Comparison of ENCODE assay signal across 8 mouse cellular contexts in genomic region chr9:58249592-58250192, GRCm38 (mm10). TPM values are rescaled to one million over a fixed set of nuclear protein-coding genes. Genes with fewer than 3 reads are reported as not detected.
DNase-seq lines count a peak whose midpoint lies in the region; ATAC-seq and TF ChIP-seq lines count a peak whose summit lies in the region.

Pml (minus strand) TSS chr9:58249786.

- peak; percentile 64 for TF ChIP-seq CTCF in hindbrain, postnatal 0 days (IDR thresholded peaks at IDR 0.05; ENCODE audit: low read depth)

- H3K4me3 ChIP-seq in hindbrain, postnatal 0 days (ENCODE audit: low read length), result peak within 1 kb of the TSS; percentile 39
- peak within 1 kb of the TSS; percentile 94 for H3K4me3 ChIP-seq in megakaryocyte, embryonic 14.5 days (replicated peaks)

- H3K9ac ChIP-seq in hindbrain, postnatal 0 days (replicated peaks; ENCODE audit: low read length), result peak within 1 kb of the TSS; percentile 44

- intact Hi-C loops in left cerebral cortex, postnatal 10 days (cut with DNase I), result no loop called here

- no peaks in the 10 kb centered on the region for H3K27me3 ChIP-seq in hindbrain, postnatal 0 days (ENCODE audit: insufficient read depth, low read length)
- H3K27me3 ChIP-seq in megakaryocyte, embryonic 14.5 days (replicated peaks), result no peaks in the 10 kb centered on the region

- H3K4me1 ChIP-seq in hindbrain, postnatal 0 days (ENCODE audit: insufficient read depth, low read length), result peaks cover 7% of the 10 kb centered on the region; the same call in 1 of the 2 replicates
- H3K4me1 ChIP-seq in megakaryocyte, embryonic 14.5 days, result peaks cover 77% of the 10 kb centered on the region

- DNase-seq in R1 (ENCODE audit: low read depth, low spot score), result peak; percentile 99
- DNase-seq in cerebellum, postnatal 14 days, result peak; percentile 50 to 63
- peak; percentile 65 for DNase-seq in gastrocnemius, postnatal 10 days
- peak; percentile 65 for DNase-seq in hindbrain, postnatal 0 days (ENCODE audit: low spot score)
- peak; percentile 38 to 82 for DNase-seq in left cerebral cortex, postnatal 10 days (ENCODE audit: extremely low spot score in 1 of 2, low spot score in 2 of 2)
- peak; percentile 68 for DNase-seq in right cerebral cortex, postnatal 25 days
- DNase-seq in yolk sac, embryonic 10.5 days (ENCODE audit: low spot score), result peak; percentile 82

- no peaks in the 10 kb centered on the region for H3K36me3 ChIP-seq in hindbrain, postnatal 0 days (ENCODE audit: insufficient read depth, low read length)
- peaks cover 14% of the 10 kb centered on the region for H3K36me3 ChIP-seq in megakaryocyte, embryonic 14.5 days (replicated peaks; ENCODE audit: low read length)

- H3K27ac ChIP-seq in hindbrain, postnatal 0 days, result peak within 1 kb of the TSS; percentile 71

- H3K9me3 ChIP-seq in hindbrain, postnatal 0 days (ENCODE audit: low read length), result no peaks in the 10 kb centered on the region
- no peaks in the 10 kb centered on the region for H3K9me3 ChIP-seq in megakaryocyte, embryonic 14.5 days

- peak within 1 kb of the TSS; percentile 67 for H3K4me2 ChIP-seq in hindbrain, postnatal 0 days (ENCODE audit: low read depth, low read length)

- ATAC-seq in hindbrain, postnatal 0 days, result 0 out of 2 replicates have a peak, but pooled peaks have one; percentile 30

- 1% methylated on average over 16 of the region's 16 CpGs for WGBS in hindbrain, postnatal 0 days

RNA-seq across cellular contexts. Expression of gene Pml, which starts in this region (rescaled TPM):
- 10 to 100 TPM in 1 of 2 experiments, 1 to 10 TPM in 1; 7.3 to 12.6 TPM for total RNA-seq in gastrocnemius, postnatal 10 days (2021)
- 11.4 and 17.0 TPM in 2 replicates for total RNA-seq in hindbrain, postnatal 0 days (2014; rRNA removed)
- polyA plus RNA-seq in hindbrain, postnatal 0 days (2015; fragmentation: Nextera tagmentation; extraction: Ambion mirVana), result 3.2 and 4.8 TPM in 2 replicates
- 10 to 100 TPM; 13.3 to 14.5 TPM for total RNA-seq in left cerebral cortex, postnatal 10 days (2021)
- polyA plus RNA-seq in megakaryocyte, embryonic 14.5 days (2012; ENCODE audit: insufficient read depth, low replicate concordance), result 28.7 and 29.2 TPM in 2 replicates

Comparison
In these comparisons a context has a peak if more than half of its experiments do, and no peak if none do; other contexts are left out.
1. Peak in every context shown above with its lines: DNase-seq, ATAC-seq, H3K4me3 ChIP-seq and H3K27ac ChIP-seq.